Comparison of ENCODE assay signal across 8 mouse cellular contexts in the genomic region with DNA sequence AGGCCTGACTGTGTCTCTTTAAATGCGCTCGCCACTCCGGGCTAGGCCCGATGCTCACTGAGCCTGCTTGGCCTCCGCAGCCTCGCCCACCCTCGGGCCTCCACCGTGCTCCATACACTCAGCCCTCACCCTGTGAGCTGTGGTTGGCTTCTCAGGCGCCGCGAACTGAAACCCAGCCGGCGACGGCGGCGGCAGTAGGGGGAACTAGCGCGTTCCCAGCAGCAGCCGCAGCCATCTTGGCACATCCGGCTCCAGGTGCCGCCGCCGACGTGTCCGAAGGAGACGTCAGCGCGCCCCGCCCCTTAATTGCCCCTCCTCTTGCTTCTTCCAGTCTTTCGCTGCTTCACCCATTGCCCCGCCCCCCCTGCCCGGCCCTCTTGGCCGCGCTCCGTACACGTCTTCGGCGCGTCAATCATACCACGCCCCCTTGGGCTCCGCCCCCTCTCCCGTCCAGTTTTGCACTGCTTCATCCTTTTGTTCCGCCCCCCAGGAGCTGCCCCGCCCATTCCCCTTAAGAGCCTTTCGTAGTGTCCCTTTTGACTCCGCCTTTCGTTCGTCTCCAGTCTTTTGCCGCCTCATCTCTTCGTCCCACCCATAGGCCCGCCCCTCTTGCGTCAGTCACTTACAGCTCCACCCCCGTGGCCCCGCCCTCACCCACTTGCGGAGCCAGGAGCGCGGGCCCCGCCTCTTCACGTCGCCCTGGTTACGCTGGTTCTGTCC. TPM values are rescaled to one million over a fixed set of nuclear protein-coding genes. Genes with fewer than 3 reads are reported as not detected.
DNase-seq lines count a peak whose midpoint lies in the region; ATAC-seq and TF ChIP-seq lines count a peak whose summit lies in the region.

Gene Sec16a, minus strand, starts transcription at position 271 of the 720 bp plus-strand sequence.

- H3K79me3 ChIP-seq in C2C12 (ENCODE audit: low read depth), result peaks cover 23% of the 10 kb centered on the region

- H3K4me2 ChIP-seq in heart, embryonic 11.5 days, result peak within 1 kb of the TSS; percentile 87
- peak within 1 kb of the TSS; percentile 92 for H3K4me2 ChIP-seq in kidney, embryonic 16.5 days (replicated peaks; ENCODE audit: low read depth, low read length)
- peak within 1 kb of the TSS; percentile 96 for H3K4me2 ChIP-seq in myocyte (ENCODE audit: low read depth)

- H3K27me3 ChIP-seq in C2C12 (ENCODE audit: control insufficient read depth, insufficient read depth, insufficient read length) (no peaks in the 10 kb centered on the region), myocyte (ENCODE audit: control insufficient read depth, insufficient read depth, insufficient read length) (no peaks in the 10 kb centered on the region)
- no peaks in the 10 kb centered on the region for H3K27me3 ChIP-seq in erythroblast, embryonic 14.5 days (ENCODE audit: control insufficient read depth)
- H3K27me3 ChIP-seq in heart, embryonic 11.5 days (ENCODE audit: control insufficient read depth, insufficient read depth, low read length), result no peaks in the 10 kb centered on the region
- no peaks in the 10 kb centered on the region for H3K27me3 ChIP-seq in kidney, embryonic 16.5 days (ENCODE audit: insufficient read depth, low read length)
- no peaks in the 10 kb centered on the region for H3K27me3 ChIP-seq in liver, adult 2 months (ENCODE audit: control insufficient read depth, insufficient read depth, low read length)
- H3K27me3 ChIP-seq in splenic B cell, adult 2 months (ENCODE audit: control insufficient read depth, insufficient read depth, low read length, poor library complexity, severe bottlenecking), result no peaks in the 10 kb centered on the region

- peak within 1 kb of the TSS; percentile 92 for H3K9ac ChIP-seq in heart, embryonic 11.5 days (ENCODE audit: low read depth, low read length)
- H3K9ac ChIP-seq in kidney, embryonic 16.5 days (replicated peaks; ENCODE audit: low read length), result peak within 1 kb of the TSS; percentile 93
- peak within 1 kb of the TSS; percentile 97 for H3K9ac ChIP-seq in liver, adult 2 months (ENCODE audit: low read depth, low read length)

- peak within 1 kb of the TSS; percentile 94 for H3ac ChIP-seq in C2C12 (ENCODE audit: control insufficient read depth, insufficient read length, low read depth)
- peak within 1 kb of the TSS; percentile 14 for H3ac ChIP-seq in myocyte (ENCODE audit: control insufficient read depth, insufficient read length)

- under 1% methylated on average over 61 of the region's 61 CpGs for WGBS in heart, embryonic 11.5 days (ENCODE audit: insufficient replicate concordance)
- under 1% methylated on average over 60 of the region's 61 CpGs for WGBS in kidney, embryonic 16.5 days
- under 1% methylated on average over 56 of the region's 61 CpGs for WGBS in liver, adult 2 months

- H3K4me1 ChIP-seq in erythroblast, embryonic 14.5 days (ENCODE audit: control insufficient read depth), result peaks cover 43% of the 10 kb centered on the region
- H3K4me1 ChIP-seq in heart, embryonic 11.5 days (ENCODE audit: control insufficient read depth, insufficient read depth, low read length), result peaks cover 15% of the 10 kb centered on the region
- peaks cover 29% of the 10 kb centered on the region for H3K4me1 ChIP-seq in kidney, embryonic 16.5 days (ENCODE audit: insufficient read depth, low read length)
- peaks cover 8% of the 10 kb centered on the region for H3K4me1 ChIP-seq in liver, adult 2 months (ENCODE audit: control insufficient read depth, insufficient read depth, low read length)

- TF ChIP-seq CTCF in C2C12 (IDR thresholded peaks at IDR 0.05; ENCODE audit: control insufficient read depth, insufficient read depth, insufficient read length), result no peak
- TF ChIP-seq CTCF in brain, embryonic 14.5 days (IDR thresholded peaks at IDR 0.05; ENCODE audit: borderline replicate concordance, extremely low read depth, insufficient read depth, insufficient read length), result no peak
- no peak for TF ChIP-seq CTCF in liver, adult 2 months (IDR thresholded peaks at IDR 0.05; ENCODE audit: low read depth, low read length)

- H3K36me3 ChIP-seq in C2C12 (ENCODE audit: control insufficient read depth, insufficient read depth) (peaks cover 22% of the 10 kb centered on the region), myocyte (ENCODE audit: control insufficient read depth, insufficient read depth) (peaks cover 14% of the 10 kb centered on the region)
- H3K36me3 ChIP-seq in erythroblast, embryonic 14.5 days (ENCODE audit: control insufficient read depth), result peaks cover 18% of the 10 kb centered on the region
- H3K36me3 ChIP-seq in heart, embryonic 11.5 days (ENCODE audit: control insufficient read depth, insufficient read depth, low read length), result peaks cover 7% of the 10 kb centered on the region
- peaks cover 16% of the 10 kb centered on the region for H3K36me3 ChIP-seq in kidney, embryonic 16.5 days (ENCODE audit: insufficient read depth, low read length)
- peaks cover 15% of the 10 kb centered on the region for H3K36me3 ChIP-seq in liver, adult 2 months (ENCODE audit: control insufficient read depth, insufficient read depth, low read length)
- no peaks in the 10 kb centered on the region; the same call in 1 of the 2 replicates for H3K36me3 ChIP-seq in splenic B cell, adult 2 months (ENCODE audit: control insufficient read depth, insufficient read depth, low read length, poor library complexity, severe bottlenecking)

- ATAC-seq in heart, embryonic 11.5 days (replicated peaks; ENCODE audit: insufficient number of reproducible peaks, low FRiP score, low TSS enrichment), result peak; percentile 92
- ATAC-seq in kidney, embryonic 16.5 days (ENCODE audit: low FRiP score, low TSS enrichment), result peak; percentile 93

- H3K4me3 ChIP-seq in C2C12 (ENCODE audit: insufficient read depth, poor library complexity, severe bottlenecking) (peak within 1 kb of the TSS; percentile 96), myocyte (peak within 1 kb of the TSS; percentile 89)
- peak within 1 kb of the TSS; percentile 86 for H3K4me3 ChIP-seq in erythroblast, embryonic 14.5 days (replicated peaks)
- peak within 1 kb of the TSS; percentile 93 for H3K4me3 ChIP-seq in heart, embryonic 11.5 days (ENCODE audit: low read depth, low read length)
- peak within 1 kb of the TSS; percentile 68 for H3K4me3 ChIP-seq in kidney, embryonic 16.5 days (ENCODE audit: low read length)
- peak within 1 kb of the TSS; percentile 94 for H3K4me3 ChIP-seq in liver, adult 2 months (ENCODE audit: insufficient read depth, low read depth, low read length)

- H3K79me2 ChIP-seq in C2C12 (ENCODE audit: control insufficient read depth, insufficient read depth) (peaks cover 60% of the 10 kb centered on the region), myocyte (ENCODE audit: control insufficient read depth, insufficient read depth) (peaks cover 40% of the 10 kb centered on the region)
- H3K79me2 ChIP-seq in liver, adult 2 months (ENCODE audit: control insufficient read depth, insufficient read depth, low read length), result peaks cover 38% of the 10 kb centered on the region; the same call in 1 of the 2 replicates

- peak; percentile 66; the same call in 1 of the 2 replicates for TF ChIP-seq POLR2A in brain, embryonic 14.5 days (IDR thresholded peaks at IDR 0.05; ENCODE audit: borderline replicate concordance, extremely low read depth, insufficient read depth, insufficient read length, poor library complexity, severe bottlenecking)
- TF ChIP-seq POLR2A in liver, adult 2 months (IDR thresholded peaks at IDR 0.05; ENCODE audit: extremely low read depth, insufficient read depth, low read length), result peak; percentile 87
- TF ChIP-seq POLR2A in myocyte (IDR thresholded peaks at IDR 0.05; ENCODE audit: insufficient read length, low read depth), result peak; percentile 98

- H3K9me3 ChIP-seq in erythroblast, embryonic 14.5 days (ENCODE audit: control insufficient read depth, low read length), result no peaks in the 10 kb centered on the region
- no peaks in the 10 kb centered on the region for H3K9me3 ChIP-seq in heart, embryonic 11.5 days (replicated peaks; ENCODE audit: control insufficient read depth, low read length)
- H3K9me3 ChIP-seq in kidney, embryonic 16.5 days (ENCODE audit: low read length), result no peaks in the 10 kb centered on the region

- peak within 1 kb of the TSS; percentile 91 for H3K27ac ChIP-seq in heart, embryonic 11.5 days (ENCODE audit: low read depth, low read length)
- peak within 1 kb of the TSS; percentile 88 for H3K27ac ChIP-seq in kidney, embryonic 16.5 days (ENCODE audit: low read length)
- H3K27ac ChIP-seq in liver, adult 2 months (replicated peaks; ENCODE audit: insufficient read depth, low read depth, low read length), result peak within 1 kb of the TSS; percentile 93

- peak; percentile 100 for DNase-seq in brain, embryonic 14.5 days (ENCODE audit: low read depth)
- peak; percentile 100 for DNase-seq in liver, adult 2 months (ENCODE audit: extremely low read depth, low read depth, low spot score)
- DNase-seq in splenic B cell, adult 2 months (ENCODE audit: low read depth, low spot score), result peak; percentile 100

TF ChIP-seq in C2C12, 6 proteins besides CTCF, POLR2A, EP300 and RAD21:
- TF ChIP-seq MYOG (IDR thresholded peaks at IDR 0.05; ENCODE audit: control insufficient read depth, extremely low read depth, insufficient read length) (no peak), MAX (IDR thresholded peaks at IDR 0.05) (no peak), FOSL1 (IDR thresholded peaks at IDR 0.05; ENCODE audit: insufficient read depth, low read length, poor library complexity, severe bottlenecking) (no peak), CEBPB (IDR thresholded peaks at IDR 0.05; ENCODE audit: low read depth) (no peak), MYOD1 (IDR thresholded peaks at IDR 0.05; ENCODE audit: control insufficient read depth, insufficient read length, low read depth) (no peak), USF1 (IDR thresholded peaks at IDR 0.05; ENCODE audit: low read depth) (no peak)

TF ChIP-seq in myocyte, 11 proteins besides CTCF, POLR2A, EP300 and RAD21 (continues in another document):
- TF ChIP-seq MYOG (IDR thresholded peaks at IDR 0.05; ENCODE audit: control insufficient read depth in 1 of 3, insufficient read depth in 1 of 3, insufficient read length in 2 of 3, low read depth in 2 of 3) (peak in 1 of 3 experiments; percentile 37), SRF (IDR thresholded peaks at IDR 0.05; ENCODE audit: control insufficient read depth, insufficient read length, low read depth) (no peak), REST (IDR thresholded peaks at IDR 0.05; ENCODE audit: insufficient read depth, insufficient read length) (no peak), E2F4 (IDR thresholded peaks at IDR 0.05; ENCODE audit: insufficient read depth) (no peak), TCF3 (IDR thresholded peaks at IDR 0.05; ENCODE audit: insufficient read length, low read depth) (no peak), MAX (IDR thresholded peaks at IDR 0.05; ENCODE audit: low read depth) (no peak)

RNA-seq across cellular contexts. Expression of gene Sec16a, which starts in this region (rescaled TPM):
- polyA plus RNA-seq in C2C12 (2012; fragmentation: generic; extraction: Trizol) (19.5 TPM), myocyte (2012; fragmentation: generic; extraction: Trizol) (31.4 TPM)
- polyA plus RNA-seq in brain, embryonic 14.5 days (2012; rRNA removed), result 50.0 and 60.0 TPM in 2 replicates
- 0.67 and 1.1 TPM in 2 replicates for polyA plus RNA-seq in erythroblast, embryonic 14.5 days (2012)
- polyA plus RNA-seq in heart, embryonic 11.5 days (2014; fragmentation: Nextera tagmentation; extraction: Ambion mirVana), result 23.6 and 27.1 TPM in 2 replicates
- 27.6 and 28.6 TPM in 2 replicates for polyA plus RNA-seq in kidney, embryonic 16.5 days (2015; fragmentation: Nextera tagmentation; extraction: Ambion mirVana)
- total RNA-seq in liver, adult 2 months (2014; rRNA removed), result 44.5 and 53.2 TPM in 2 replicates
- 70.5 and 78.2 TPM in 2 replicates for polyA plus RNA-seq in liver, adult 2 months (2012; rRNA removed)

Comparison
In these comparisons a context has a peak if more than half of its experiments do, and no peak if none do; other contexts are left out.
1. Peak in every context shown above with its lines: DNase-seq, ATAC-seq, H3K4me3 ChIP-seq and H3K27ac ChIP-seq.